Mouse (Mus musculus) lung, embryonic 14.5 days (tissue): ENCODE data around the gene Cabp4. TPM values are rescaled to one million over a fixed set of nuclear protein-coding genes. Genes with fewer than 3 reads are reported as not detected.

Experiments used
- ATAC-seq: fragments of 200-750 bp; cut with Nextera tagmentation; 2 replicates; pipeline ENCODE4 v1.8.0; 2017; ENCODE audit warnings: mild to moderate bottlenecking, moderate TSS enrichment, moderate library complexity; ENCODE audit not compliant: insufficient read depth
- DNase-seq: peaks from one replicate; pipeline ENCODE4 v3.0.0-alpha.2; 2015
- H3K27ac ChIP-seq: fragments of 300-500 bp; sonication (generic); 2 replicates; pipeline ENCODE4 v1.5.1; 2014; ENCODE audit warnings: low read depth, mild to moderate bottlenecking, moderate library complexity
- H3K27me3 ChIP-seq: fragments of 300-500 bp; sonication (generic); 2 replicates; pipeline ENCODE4 v1.6.1; 2014; ENCODE audit warnings: low read length, control low read depth; ENCODE audit not compliant: insufficient read depth
- H3K36me3 ChIP-seq: fragments of 300-500 bp; sonication (generic); 2 replicates; pipeline ENCODE4 v1.6.1; 2014; ENCODE audit warnings: control low read depth; ENCODE audit not compliant: insufficient read depth
- H3K4me1 ChIP-seq: fragments of 300-500 bp; sonication (generic); 2 replicates; pipeline ENCODE4 v1.6.1; 2014; ENCODE audit warnings: antibody characterized with exemption, control low read depth; ENCODE audit not compliant: insufficient read depth
- H3K4me2 ChIP-seq: fragments of 300-500 bp; sonication (generic); 2 replicates; pipeline ENCODE4 v1.6.1; 2014; ENCODE audit warnings: mild to moderate bottlenecking
- H3K4me3 ChIP-seq: fragments of 300-500 bp; sonication (generic); 2 replicates; pipeline ENCODE4 v1.5.1; 2014; ENCODE audit warnings: low read depth, low read length
- H3K9ac ChIP-seq: fragments of 300-500 bp; sonication (generic); 2 replicates; pipeline ENCODE4 v1.6.1; 2014
- H3K9me3 ChIP-seq: fragments of 300-500 bp; sonication (generic); 2 replicates; pipeline ENCODE4 v1.6.1; 2016; ENCODE audit warnings: low read depth, low read length, control low read depth
- CTCF ChIP-seq: IDR thresholded peaks from 2 replicates; pipeline ENCODE4 v1.5.1; 2016; ENCODE audit warnings: antibody characterized with exemption, low read depth
- WGBS: fragments of 180-500 bp; shearing (Covaris S2); extraction: QIAGEN DNeasy Blood & Tissue Kit; methylation state at CpG from one replicate; pipeline ENCODE4 v1.1.7; 2014; 5-methylcytosine and 5-hydroxymethylcytosine counted together
- polyA plus RNA-seq: library from polyadenylated mRNA; unstranded; fragments of >200 nt; fragmentation: Nextera tagmentation; extraction: Ambion mirVana; gene quantifications from 2 replicates; pipeline ENCODE4 v1.2.1, GENCODE M21; 2014

Gene Cabp4
- polyA plus RNA-seq, 1 experiment from 2014 or later: 0.09 TPM

DNA sequence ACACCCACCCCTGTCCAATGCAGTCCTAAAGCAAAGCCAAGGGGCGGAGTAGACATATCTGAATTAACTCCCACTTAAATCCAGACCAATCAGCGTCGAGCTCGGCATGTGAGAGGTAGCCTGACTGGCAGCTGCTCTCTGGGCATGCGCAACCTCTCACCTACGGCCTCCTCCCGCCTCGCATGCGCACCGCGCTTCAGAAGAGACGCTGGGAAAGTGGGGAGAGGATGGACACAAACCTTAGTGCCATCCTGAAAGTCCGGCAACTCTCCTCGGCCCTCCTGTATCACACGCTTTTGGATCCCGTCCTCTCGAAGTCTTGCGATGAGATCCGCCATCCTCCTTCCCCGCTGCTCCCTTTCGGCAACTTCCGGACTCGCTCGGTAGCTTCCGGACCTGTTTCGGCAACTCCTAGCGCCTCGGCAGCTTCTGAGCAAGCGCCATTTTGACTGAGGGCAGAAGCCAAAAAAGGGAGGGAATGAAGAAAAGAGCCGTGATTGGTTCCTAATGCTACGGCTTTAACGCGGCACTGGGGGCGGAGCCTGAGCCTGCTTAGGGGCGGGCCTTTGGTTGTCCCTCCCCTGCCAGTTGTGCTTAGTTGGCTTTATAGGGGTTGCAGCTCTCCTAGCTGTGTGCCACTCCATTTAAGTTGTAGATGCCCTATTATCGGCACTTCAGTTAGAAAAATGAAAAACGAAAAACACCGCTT, 22.6 kb downstream of the Cabp4 start:
- DNase-seq: peak; percentile 100
- peak overlapping the region; percentile 49 for H3K4me3 ChIP-seq
- WGBS: 3% methylated on average over 38 of the region's 38 CpGs
- peak overlapping the region; percentile 58 for H3K9ac ChIP-seq
- peak overlapping the region; percentile 83; the same call in 1 of the 2 replicates for H3K27ac ChIP-seq
- peaks cover 6% of the 10 kb centered on the region; the same call in 1 of the 2 replicates for H3K4me1 ChIP-seq
- peak; percentile 74 for ATAC-seq
- TF ChIP-seq CTCF: no peak
- H3K27me3 ChIP-seq: no peaks in the 10 kb centered on the region
- peaks cover 23% of the 10 kb centered on the region for H3K36me3 ChIP-seq
- H3K9me3 ChIP-seq: no peaks in the 10 kb centered on the region
- H3K4me2 ChIP-seq: peak overlapping the region; percentile 65

GRCm38 (mm10) chr19:4120496-4120895, 23.3 kb downstream of the Cabp4 start:
- Histone ChIP-seq H3K27me3 (no peaks in the 10 kb centered on the region), H3K4me1 (peaks cover 6% of the 10 kb centered on the region; the same call in 1 of the 2 replicates), H3K27ac (no peak overlapping the region), H3K9me3 (no peaks in the 10 kb centered on the region), H3K4me2 (peak overlapping the region; percentile 65), H3K36me3 (peaks cover 29% of the 10 kb centered on the region), H3K9ac (0 out of 2 replicates have a peak overlapping the region, but pooled peaks have one; percentile 0), H3K4me3 (peak overlapping the region; percentile 49)
- 95% methylated on average over 2 of the region's 2 CpGs for WGBS
- ATAC-seq: no peak
- no peak for TF ChIP-seq CTCF
- DNase-seq: no peak

- peaks cover 3% of the 10 kb centered on the region; the same call in 1 of the 2 replicates for H3K4me1 ChIP-seq
- no peak for TF ChIP-seq CTCF
- WGBS: 71% methylated on average over 6 of the region's 6 CpGs
- H3K4me3 ChIP-seq: no peak overlapping the region; the same call in 1 of the 2 replicates
- no peak for ATAC-seq
- H3K9ac ChIP-seq: 0 out of 2 replicates have a peak overlapping the region, but pooled peaks have one; percentile 0
- peaks cover 35% of the 10 kb centered on the region for H3K36me3 ChIP-seq
- H3K27ac ChIP-seq: no peak overlapping the region
- no peaks in the 10 kb centered on the region for H3K27me3 ChIP-seq
- H3K4me2 ChIP-seq: no peak overlapping the region; the same call in 1 of the 2 replicates
- no peak for DNase-seq
- H3K9me3 ChIP-seq: no peaks in the 10 kb centered on the region
These were observed 23.9 kb downstream of the Cabp4 start for GRCm38 (mm10) chr19:4119716-4120487.

GRCm38 (mm10) chr19:4118350-4118749, 25.5 kb downstream of the Cabp4 start:
- no peak for ATAC-seq
- DNase-seq: no peak
- no peak for TF ChIP-seq CTCF
- no peaks in the 10 kb centered on the region for H3K9me3 ChIP-seq
- no peak overlapping the region for H3K9ac ChIP-seq
- peaks cover 3% of the 10 kb centered on the region; the same call in 1 of the 2 replicates for H3K4me1 ChIP-seq
- no peak overlapping the region for H3K4me3 ChIP-seq
- no peak overlapping the region for H3K27ac ChIP-seq
- no peaks in the 10 kb centered on the region for H3K27me3 ChIP-seq
- peaks cover 51% of the 10 kb centered on the region for H3K36me3 ChIP-seq
- no peak overlapping the region for H3K4me2 ChIP-seq
- 99% methylated on average over 2 of the region's 2 CpGs for WGBS

DNA sequence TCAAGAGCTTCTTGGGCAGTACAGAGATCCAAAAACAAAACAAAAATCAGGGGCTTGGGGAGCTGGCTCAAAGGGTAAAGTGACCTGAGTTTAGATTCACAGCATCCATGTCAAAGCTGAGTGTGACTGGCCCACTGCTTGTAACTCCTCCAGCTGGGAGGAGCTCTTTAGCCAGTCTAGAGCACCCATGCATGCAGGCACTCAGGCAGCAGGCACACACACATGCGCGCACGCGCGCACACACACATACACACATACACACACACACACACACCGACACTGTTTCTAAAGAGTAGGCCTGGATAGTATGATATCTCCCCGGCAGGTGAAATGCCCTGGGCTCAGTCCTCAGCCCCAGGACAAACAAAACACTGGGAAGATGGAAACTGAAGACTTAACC, 26.8 kb downstream of the Cabp4 start:
- no peak for ATAC-seq
- Histone ChIP-seq H3K4me2 (no peak overlapping the region), H3K27ac (no peak overlapping the region), H3K4me3 (no peak overlapping the region), H3K36me3 (peaks cover 62% of the 10 kb centered on the region), H3K9me3 (no peaks in the 10 kb centered on the region), H3K9ac (no peak overlapping the region), H3K4me1 (peaks cover 3% of the 10 kb centered on the region; the same call in 1 of the 2 replicates), H3K27me3 (no peaks in the 10 kb centered on the region)
- TF ChIP-seq CTCF: no peak
- WGBS: 92% methylated on average over 7 of the region's 7 CpGs
- DNase-seq: no peak

- DNase-seq (no peak), ATAC-seq (no peak)
- Histone ChIP-seq H3K4me1 (peaks cover 3% of the 10 kb centered on the region; the same call in 1 of the 2 replicates), H3K4me2 (no peak overlapping the region), H3K27ac (no peak overlapping the region), H3K4me3 (no peak overlapping the region), H3K9ac (no peak overlapping the region), H3K9me3 (no peaks in the 10 kb centered on the region), H3K36me3 (peaks cover 66% of the 10 kb centered on the region), H3K27me3 (no peaks in the 10 kb centered on the region)
- WGBS: 82% methylated on average over 11 of the region's 11 CpGs
- no peak for TF ChIP-seq CTCF
These were observed 28.0 kb downstream of the Cabp4 start for GRCm38 (mm10) chr19:4115816-4116215.

GRCm38 (mm10) chr19:4115144-4115543, 28.7 kb downstream of the Cabp4 start:
- ATAC-seq (no peak), DNase-seq (no peak)
- Histone ChIP-seq H3K27me3 (no peaks in the 10 kb centered on the region), H3K9ac (no peak overlapping the region), H3K4me1 (no peaks in the 10 kb centered on the region), H3K27ac (no peak overlapping the region), H3K4me2 (no peak overlapping the region), H3K9me3 (no peaks in the 10 kb centered on the region), H3K36me3 (peaks cover 66% of the 10 kb centered on the region), H3K4me3 (no peak overlapping the region)
- 93% methylated on average over 10 of the region's 10 CpGs for WGBS
- TF ChIP-seq CTCF: no peak
